Mouse (Mus musculus) midbrain, postnatal 0 days (tissue): ENCODE results near the gene Cnot11. TPM values are rescaled to one million over a fixed set of nuclear protein-coding genes. Genes with fewer than 3 reads are reported as not detected.
"Not testable (repeated sequence)": the region's sequence is repeated elsewhere in the genome, so short reads cannot be mapped to it uniquely, and the experiment has no call there.

Experiments
- ATAC-seq: fragments of 200-750 bp; cut with Nextera tagmentation; 2 replicates; pipeline ENCODE4 v1.8.0; 2017; ENCODE audit warnings: moderate number of reproducible peaks, mild to moderate bottlenecking, moderate TSS enrichment, moderate library complexity; ENCODE audit not compliant: low FRiP score
- DNase-seq: peaks from one replicate; pipeline ENCODE4 v3.0.0-alpha.2; 2015; ENCODE audit warnings: low spot score
- H3K27ac ChIP-seq: fragments of 300-500 bp; sonication (generic); 2 replicates; pipeline ENCODE4 v1.5.1; 2014; ENCODE audit warnings: low read depth, mild to moderate bottlenecking, low read length, mixed read lengths
- H3K27me3 ChIP-seq: fragments of 300-500 bp; sonication (generic); 2 replicates; pipeline ENCODE4 v1.6.1; 2014; ENCODE audit warnings: low read length, control low read depth, mixed read lengths; ENCODE audit not compliant: insufficient read depth
- H3K36me3 ChIP-seq: fragments of 300-500 bp; sonication (generic); 2 replicates; pipeline ENCODE4 v1.6.1; 2014; ENCODE audit warnings: low read length, control low read depth, mixed read lengths; ENCODE audit not compliant: insufficient read depth
- H3K4me1 ChIP-seq: fragments of 300-500 bp; sonication (generic); 2 replicates; pipeline ENCODE4 v1.6.1; 2014; ENCODE audit warnings: mild to moderate bottlenecking, control low read depth, antibody characterized with exemption, low read length, mixed read lengths; ENCODE audit not compliant: insufficient read depth
- H3K4me2 ChIP-seq: fragments of 300-500 bp; sonication (generic); 2 replicates; pipeline ENCODE4 v1.6.1; 2014; ENCODE audit warnings: low read depth, mild to moderate bottlenecking, low read length, mixed read lengths; ENCODE audit not compliant: poor library complexity, severe bottlenecking
- H3K4me3 ChIP-seq: fragments of 300-500 bp; sonication (generic); 2 replicates; pipeline ENCODE4 v1.5.1; 2014; ENCODE audit warnings: low read depth, mild to moderate bottlenecking, low read length, moderate library complexity
- H3K9ac ChIP-seq: fragments of 300-500 bp; sonication (generic); replicated peaks from 2 replicates; pipeline ENCODE4 v1.6.1; 2014; ENCODE audit warnings: mild to moderate bottlenecking, low read length, moderate library complexity, mixed read lengths; ENCODE audit not compliant: poor library complexity, severe bottlenecking
- H3K9me3 ChIP-seq: fragments of 300-500 bp; sonication (generic); 2 replicates; pipeline ENCODE4 v1.6.1; 2016; ENCODE audit warnings: low read length, control low read depth
- CTCF ChIP-seq: IDR thresholded peaks from 2 replicates; pipeline ENCODE4 v1.5.1; 2016; ENCODE audit warnings: antibody characterized with exemption, mild to moderate bottlenecking
- WGBS: fragments of 180-500 bp; shearing (Covaris S2); extraction: QIAGEN DNeasy Blood & Tissue Kit; methylation state at CpG from one replicate; pipeline ENCODE4 v1.1.7; 2014; 5-methylcytosine and 5-hydroxymethylcytosine counted together
- polyA plus RNA-seq: library from polyadenylated mRNA; unstranded; fragments of >200 nt; fragmentation: Nextera tagmentation; extraction: Ambion mirVana; gene quantifications from 2 replicates; pipeline ENCODE4 v1.2.1, GENCODE M21; 2015
- total RNA-seq: library from RNA; depleted of rRNA; stranded (reverse); fragments of >200 nt; gene quantifications from 2 replicates; pipeline ENCODE4 v1.2.3, GENCODE M21; 2014

The Cnot11 gene
- total and polyA plus RNA-seq, 2 experiments from 2014 or later = 9.6 to 32.3 TPM

DNA sequence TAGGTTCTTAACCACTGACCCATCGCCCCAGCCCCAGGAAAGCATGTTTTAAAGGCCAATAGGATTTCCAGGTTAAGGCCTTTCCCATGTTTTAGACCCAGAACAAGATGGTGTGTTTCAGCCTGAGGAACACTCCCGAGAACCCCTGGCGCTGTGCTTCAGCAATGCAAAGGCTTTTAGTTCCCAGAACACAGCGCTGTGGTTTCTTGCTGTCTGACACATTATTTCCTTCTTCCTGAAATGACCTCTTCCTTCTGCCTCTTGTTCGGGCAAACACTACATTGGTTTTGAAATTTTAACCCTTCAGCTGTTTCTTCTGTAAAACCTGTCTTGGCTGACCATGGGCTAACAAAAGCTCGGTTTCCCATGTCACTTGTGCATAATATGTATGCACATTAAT, 44.3 kb downstream of the Cnot11 start:
- H3K9ac ChIP-seq = no peak overlapping the region
- H3K27ac ChIP-seq = no peak overlapping the region
- H3K9me3 ChIP-seq = no peaks in the 10 kb centered on the region
- no peak for DNase-seq
- no peak overlapping the region for H3K4me3 ChIP-seq
- no peak overlapping the region for H3K4me2 ChIP-seq
- peaks cover 8% of the 10 kb centered on the region for H3K4me1 ChIP-seq
- H3K27me3 ChIP-seq = no peaks in the 10 kb centered on the region
- no peak for ATAC-seq
- no peak for TF ChIP-seq CTCF
- no peaks in the 10 kb centered on the region for H3K36me3 ChIP-seq
- 89% methylated on average over 6 of the region's 6 CpGs for WGBS

DNA sequence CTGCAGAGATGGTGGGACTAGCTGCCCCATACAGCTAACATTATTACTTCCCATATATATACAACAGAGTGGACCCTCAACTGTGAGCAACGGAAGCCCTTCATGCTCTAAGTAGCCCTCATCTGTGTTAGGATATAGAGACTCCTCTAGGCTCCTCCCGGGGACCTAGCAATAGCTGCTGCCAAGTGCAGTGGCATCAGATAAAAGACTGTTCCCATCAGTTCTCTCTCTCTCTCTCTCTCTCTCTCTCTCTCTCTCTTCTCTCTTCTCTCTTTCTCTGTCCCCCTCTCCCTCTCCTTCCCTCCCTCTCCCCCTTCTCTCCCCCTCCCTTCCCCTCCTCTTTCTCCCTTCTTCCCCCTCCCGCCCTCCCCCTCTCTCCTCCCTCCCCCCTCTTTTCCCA, 46.4 kb downstream of the Cnot11 start:
- Histone ChIP-seq H3K4me3 (no peak overlapping the region), H3K27me3 (no peaks in the 10 kb centered on the region), H3K4me2 (no peak overlapping the region), H3K9me3 (no peaks in the 10 kb centered on the region), H3K4me1 (no peaks in the 10 kb centered on the region), H3K9ac (no peak overlapping the region), H3K36me3 (no peaks in the 10 kb centered on the region), H3K27ac (no peak overlapping the region)
- no peak for TF ChIP-seq CTCF
- 82% methylated on average over 2 of the region's 3 CpGs for WGBS
- DNase-seq (no peak), ATAC-seq (no peak)

DNA sequence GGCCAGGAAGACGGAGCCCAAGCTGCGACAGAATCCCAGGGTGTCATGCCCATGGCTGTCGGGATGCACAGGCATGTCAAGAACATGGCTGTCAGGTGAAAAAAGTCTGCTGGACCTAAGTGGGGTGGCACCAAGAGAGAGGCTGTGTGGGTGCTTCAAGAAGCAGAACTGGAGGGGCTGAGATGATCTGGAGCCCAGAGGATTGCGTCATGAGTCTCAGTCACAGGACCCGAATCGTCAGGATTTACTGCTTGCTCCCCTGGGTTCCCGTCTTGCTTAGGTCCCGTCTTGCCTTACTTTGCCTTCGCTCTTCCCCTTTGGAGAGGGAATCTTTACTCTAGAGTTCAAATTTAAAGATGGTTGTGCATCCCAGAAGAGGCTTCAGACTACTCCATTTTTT, 48.4 kb downstream of the Cnot11 start:
- Histone ChIP-seq H3K4me1 (no peaks in the 10 kb centered on the region), H3K4me2 (no peak overlapping the region), H3K9ac (no peak overlapping the region), H3K9me3 (no peaks in the 10 kb centered on the region), H3K27ac (no peak overlapping the region), H3K4me3 (no peak overlapping the region), H3K27me3 (no peaks in the 10 kb centered on the region), H3K36me3 (no peaks in the 10 kb centered on the region)
- no peak for TF ChIP-seq CTCF
- 95% methylated on average over 9 of the region's 9 CpGs for WGBS
- DNase-seq (no peak), ATAC-seq (no peak)

DNA sequence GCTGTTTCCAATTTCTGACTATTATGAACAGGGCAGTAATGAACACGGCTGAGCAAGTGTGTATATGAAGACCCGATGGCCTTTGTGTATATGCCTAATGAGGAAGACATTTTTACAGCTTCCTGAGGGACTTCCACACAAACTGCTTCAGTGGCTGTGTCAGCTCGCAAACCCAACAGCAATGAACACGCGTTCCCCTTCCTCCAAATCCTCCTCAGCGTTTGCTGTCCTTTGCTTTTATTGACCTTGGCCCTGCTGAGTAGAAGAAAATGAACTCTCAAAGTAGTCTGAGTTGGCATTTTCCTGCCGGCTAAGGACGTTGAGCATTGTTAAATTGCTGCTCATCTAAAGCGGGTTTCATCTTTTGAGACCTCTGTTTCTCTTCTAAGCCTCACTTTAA, 50.6 kb downstream of the Cnot11 start:
- Histone ChIP-seq H3K36me3 (no peaks in the 10 kb centered on the region), H3K27ac (no peak overlapping the region), H3K27me3 (no peaks in the 10 kb centered on the region), H3K9me3 (no peaks in the 10 kb centered on the region), H3K4me1 (no peaks in the 10 kb centered on the region), H3K4me2 (no peak overlapping the region), H3K4me3 (no peak overlapping the region), H3K9ac (no peak overlapping the region)
- DNase-seq (no peak), ATAC-seq (no peak)
- WGBS = 88% methylated on average over 9 of the region's 9 CpGs
- TF ChIP-seq CTCF = no peak

DNA sequence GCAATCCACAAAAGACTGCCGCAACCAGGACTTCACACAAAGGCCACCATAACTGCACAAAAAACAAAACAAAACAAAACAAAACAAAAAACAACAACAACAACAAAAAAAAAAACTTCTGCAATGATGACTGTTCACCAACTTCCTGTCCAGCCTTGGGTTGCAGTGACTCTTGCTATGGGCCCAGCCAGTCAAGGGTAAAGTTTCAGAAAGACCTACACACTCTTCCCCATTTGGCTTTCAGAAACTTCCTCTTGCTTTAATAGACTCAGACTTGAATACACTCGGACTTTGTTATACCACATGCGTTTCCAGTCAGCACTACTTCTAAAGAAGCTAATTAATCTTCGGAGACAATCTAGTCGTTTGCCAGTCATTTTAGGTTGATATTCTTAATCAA, 55.4 kb downstream of the Cnot11 start:
- ATAC-seq = no peak
- no peak for TF ChIP-seq CTCF
- Histone ChIP-seq H3K9me3 (no peaks in the 10 kb centered on the region), H3K36me3 (no peaks in the 10 kb centered on the region), H3K4me3 (no peak overlapping the region), H3K4me2 (no peak overlapping the region), H3K27ac (no peak overlapping the region), H3K9ac (no peak overlapping the region), H3K27me3 (no peaks in the 10 kb centered on the region), H3K4me1 (no peaks in the 10 kb centered on the region)
- no peak for DNase-seq
- WGBS = 78% methylated on average over 5 of the region's 5 CpGs

DNA sequence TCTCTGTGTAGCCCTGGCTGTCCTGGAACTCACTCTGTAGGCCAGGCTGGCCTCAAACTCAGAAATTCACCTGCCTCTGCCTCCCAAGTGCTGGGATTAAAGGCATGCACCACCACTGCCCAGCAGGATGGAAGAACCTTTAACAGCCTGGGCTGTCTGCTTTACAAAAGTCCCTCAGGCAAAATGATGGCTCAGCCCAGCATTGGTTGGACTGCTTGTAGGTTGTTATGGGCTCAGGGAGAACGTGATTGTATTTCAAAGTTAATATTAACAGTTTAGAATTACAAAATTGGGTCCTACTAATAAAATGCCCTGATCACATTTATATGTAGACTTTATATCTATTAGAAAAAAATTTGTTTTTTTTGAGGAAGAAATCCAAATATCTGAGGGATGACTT, 56.8 kb downstream of the Cnot11 start:
- ATAC-seq, DNase-seq, H3K27ac ChIP-seq, H3K36me3 ChIP-seq, H3K9ac ChIP-seq, H3K4me2 ChIP-seq, H3K9me3 ChIP-seq, H3K4me3 ChIP-seq, H3K27me3 ChIP-seq, H3K4me1 ChIP-seq: not testable (repeated sequence)
- 61% methylated on average over 1 of the region's 1 CpGs for WGBS

DNA sequence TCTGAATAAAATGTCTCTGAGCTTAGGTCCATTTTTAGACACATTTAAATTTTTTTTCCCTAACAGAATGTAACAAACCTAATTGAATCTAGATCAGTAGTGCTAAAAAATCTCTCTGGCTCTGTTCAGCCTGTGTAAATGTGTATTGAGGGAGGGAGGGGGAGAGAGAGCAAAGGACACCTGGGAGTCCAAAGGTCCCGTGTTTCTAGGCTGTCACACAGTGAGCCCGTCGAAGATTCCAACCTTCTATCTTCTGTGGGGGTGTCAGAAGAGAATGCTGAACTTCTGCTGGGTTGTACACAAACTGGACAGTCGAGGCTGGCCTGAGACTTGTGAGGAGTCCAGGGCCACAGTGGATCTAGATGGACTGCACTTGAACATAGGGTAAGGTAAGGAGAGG, 57.3 kb downstream of the Cnot11 start:
- no peaks in the 10 kb centered on the region for H3K36me3 ChIP-seq
- no peak overlapping the region for H3K27ac ChIP-seq
- H3K9ac ChIP-seq = no peak overlapping the region
- no peak overlapping the region for H3K4me3 ChIP-seq
- ATAC-seq (no peak), DNase-seq (no peak)
- TF ChIP-seq CTCF = no peak
- H3K4me1 ChIP-seq = no peaks in the 10 kb centered on the region
- H3K27me3 ChIP-seq = no peaks in the 10 kb centered on the region
- no peak overlapping the region for H3K4me2 ChIP-seq
- H3K9me3 ChIP-seq = no peaks in the 10 kb centered on the region
- 79% methylated on average over 4 of the region's 4 CpGs for whole genome bisulfite sequencing
